Mouse (Mus musculus) liver, adult 2 months (tissue): ENCODE results near the gene Grb2. TPM values are rescaled to one million over a fixed set of nuclear protein-coding genes. Genes with fewer than 3 reads are reported as not detected.

Source experiments
- DNase-seq: peaks from one replicate; pipeline ENCODE4 v3.0.0-alpha.2; 2011; ENCODE audit warnings: low read depth, low spot score; ENCODE audit errors: extremely low read depth
- H3K27ac ChIP-seq: fragments of 200-500 bp; replicated peaks from 2 replicates; pipeline ENCODE4 v1.5.1; 2012; ENCODE audit warnings: low read depth, mild to moderate bottlenecking, control low read depth, inconsistent platforms, low read length; ENCODE audit not compliant: insufficient read depth
- H3K27me3 ChIP-seq: fragments of 200-500 bp; 2 replicates; pipeline ENCODE4 v1.6.1; 2012; ENCODE audit warnings: mild to moderate bottlenecking, moderate library complexity, low read length, inconsistent platforms; ENCODE audit not compliant: control insufficient read depth, insufficient read depth
- H3K36me3 ChIP-seq: fragments of 200-500 bp; 2 replicates; pipeline ENCODE4 v1.6.1; 2012; ENCODE audit warnings: low read length, inconsistent platforms; ENCODE audit not compliant: control insufficient read depth, insufficient read depth
- H3K4me1 ChIP-seq: fragments of 200-500 bp; 2 replicates; pipeline ENCODE4 v1.6.1; 2011; ENCODE audit warnings: low read length; ENCODE audit not compliant: control insufficient read depth, insufficient read depth
- H3K4me3 ChIP-seq: fragments of 200-500 bp; 2 replicates; pipeline ENCODE4 v1.5.1; 2011; ENCODE audit warnings: low read depth, mild to moderate bottlenecking, control low read depth, low read length, moderate library complexity; ENCODE audit not compliant: insufficient read depth
- H3K79me2 ChIP-seq: fragments of 200-500 bp; 2 replicates; pipeline ENCODE4 v1.6.1; 2012; ENCODE audit warnings: inconsistent platforms, mild to moderate bottlenecking, low read length, moderate library complexity; ENCODE audit not compliant: control insufficient read depth, insufficient read depth
- H3K9ac ChIP-seq: fragments of 200-500 bp; 2 replicates; pipeline ENCODE4 v1.6.1; 2012; ENCODE audit warnings: low read depth, mild to moderate bottlenecking, control low read depth, inconsistent platforms, low read length
- CTCF ChIP-seq: fragments of 200-500 bp; IDR thresholded peaks from 2 replicates; pipeline ENCODE4 v1.5.1; 2011; ENCODE audit warnings: low read depth, low read length, control low read depth
- POLR2A ChIP-seq: fragments of 200-500 bp; IDR thresholded peaks from 2 replicates; pipeline ENCODE4 v1.6.1; 2011; ENCODE audit warnings: low read length, control low read depth; ENCODE audit not compliant: insufficient read depth; ENCODE audit errors: extremely low read depth
- WGBS: fragments of 180-500 bp; shearing (Covaris S2); methylation state at CpG from one replicate; pipeline ENCODE4 v1.1.7; 2018; 5-methylcytosine and 5-hydroxymethylcytosine counted together
- polyA plus RNA-seq: library from polyadenylated mRNA; depleted of rRNA; stranded (reverse); fragments of >200 nt; gene quantifications from 2 replicates; pipeline ENCODE4 v1.2.3, GENCODE M21; 2012
- total RNA-seq: library from RNA; depleted of rRNA; stranded (reverse); fragments of >200 nt; gene quantifications from 2 replicates; pipeline ENCODE4 v1.2.3, GENCODE M21; 2014

Gene Grb2
- total and polyA plus RNA-seq, 2 experiments: 14.7 to 27.7 TPM

GRCm38 (mm10) chr11:115746762-115747161, 38.4 kb upstream of the Grb2 start:
- no peaks in the 10 kb centered on the region for H3K4me1 ChIP-seq
- H3K9ac ChIP-seq: no peak overlapping the region
- no peaks in the 10 kb centered on the region for H3K79me2 ChIP-seq
- no peak overlapping the region for H3K4me3 ChIP-seq
- 50% methylated on average over 8 of the region's 8 CpGs for WGBS
- H3K36me3 ChIP-seq: no peaks in the 10 kb centered on the region
- TF ChIP-seq CTCF: no peak
- TF ChIP-seq POLR2A: no peak
- H3K27me3 ChIP-seq: no peaks in the 10 kb centered on the region
- DNase-seq: no peak
- H3K27ac ChIP-seq: no peak overlapping the region

GRCm38 (mm10) chr11:115746109-115746508, 37.7 kb upstream of the Grb2 start:
- no peaks in the 10 kb centered on the region for H3K27me3 ChIP-seq
- WGBS: 65% methylated on average over 1 of the region's 1 CpGs
- no peak for DNase-seq
- H3K9ac ChIP-seq: no peak overlapping the region
- no peaks in the 10 kb centered on the region for H3K79me2 ChIP-seq
- no peaks in the 10 kb centered on the region for H3K36me3 ChIP-seq
- no peak overlapping the region for H3K27ac ChIP-seq
- no peaks in the 10 kb centered on the region for H3K4me1 ChIP-seq
- H3K4me3 ChIP-seq: no peak overlapping the region
- TF ChIP-seq POLR2A (no peak), CTCF (no peak)

GRCm38 (mm10) chr11:115744385-115744784, 36.0 kb upstream of the Grb2 start:
- no peaks in the 10 kb centered on the region for H3K27me3 ChIP-seq
- H3K36me3 ChIP-seq: no peaks in the 10 kb centered on the region
- TF ChIP-seq CTCF (no peak), POLR2A (no peak)
- no peak overlapping the region for H3K27ac ChIP-seq
- H3K4me1 ChIP-seq: no peaks in the 10 kb centered on the region
- no peak overlapping the region for H3K4me3 ChIP-seq
- WGBS: 87% methylated on average over 5 of the region's 5 CpGs
- no peaks in the 10 kb centered on the region for H3K79me2 ChIP-seq
- H3K9ac ChIP-seq: no peak overlapping the region
- no peak for DNase-seq

GRCm38 (mm10) chr11:115742926-115743325, 34.5 kb upstream of the Grb2 start:
- H3K79me2 ChIP-seq: no peaks in the 10 kb centered on the region
- no peaks in the 10 kb centered on the region for H3K4me1 ChIP-seq
- no peak overlapping the region for H3K27ac ChIP-seq
- H3K36me3 ChIP-seq: no peaks in the 10 kb centered on the region
- DNase-seq: peak; percentile 18
- no peak for TF ChIP-seq POLR2A
- H3K4me3 ChIP-seq: no peak overlapping the region
- WGBS: 80% methylated on average over 9 of the region's 9 CpGs
- no peak overlapping the region for H3K9ac ChIP-seq
- H3K27me3 ChIP-seq: no peaks in the 10 kb centered on the region

GRCm38 (mm10) chr11:115741070-115741469, 32.7 kb upstream of the Grb2 start:
- H3K4me1 ChIP-seq: no peaks in the 10 kb centered on the region
- H3K9ac ChIP-seq: no peak overlapping the region
- TF ChIP-seq CTCF: no peak
- TF ChIP-seq POLR2A: no peak
- no peak overlapping the region for H3K4me3 ChIP-seq
- no peaks in the 10 kb centered on the region for H3K36me3 ChIP-seq
- H3K79me2 ChIP-seq: no peaks in the 10 kb centered on the region
- no peaks in the 10 kb centered on the region for H3K27me3 ChIP-seq
- DNase-seq: no peak
- H3K27ac ChIP-seq: no peak overlapping the region
- 90% methylated on average over 11 of the region's 11 CpGs for WGBS

GRCm38 (mm10) chr11:115738275-115738885, 30.0 kb upstream of the Grb2 start:
- H3K4me1 ChIP-seq: no peaks in the 10 kb centered on the region
- no peak overlapping the region for H3K27ac ChIP-seq
- no peaks in the 10 kb centered on the region for H3K36me3 ChIP-seq
- WGBS: 48% methylated on average over 13 of the region's 13 CpGs
- TF ChIP-seq CTCF: no peak
- H3K4me3 ChIP-seq: no peak overlapping the region
- no peak overlapping the region for H3K9ac ChIP-seq
- DNase-seq: no peak
- no peaks in the 10 kb centered on the region for H3K27me3 ChIP-seq
- H3K79me2 ChIP-seq: no peaks in the 10 kb centered on the region
